Mouse (Mus musculus) heart, postnatal 0 days (tissue): ENCODE measurements around the gene Rapgef6.

Experiments
- CTCF ChIP-seq: IDR thresholded peaks from 2 replicates; pipeline ENCODE4 v1.5.1; 2016; ENCODE audit warnings: antibody characterized with exemption, control low read depth, low read depth
- EP300 ChIP-seq: IDR thresholded peaks from 2 replicates; pipeline ENCODE4 v1.6.1; 2016; ENCODE audit warnings: antibody characterized with exemption, low read depth

GRCm38 (mm10) chr11:54626905-54627304 lies 104.3 kb downstream of the Rapgef6 start:
- TF ChIP-seq EP300, result no peak
- no peak for TF ChIP-seq CTCF
